Mouse (Mus musculus): ENCODE data around the gene Dpp3. TPM values are rescaled to one million over a fixed set of nuclear protein-coding genes. Genes with fewer than 3 reads are reported as not detected.

Gene Dpp3
- polyA plus RNA-seq, 1 experiment from 2014 or later: 59.2 TPM

- H3K4me2 ChIP-seq (replicated peaks; ENCODE audit: low read depth): no peak overlapping the region
- no peaks in the 10 kb centered on the region for H3K4me1 ChIP-seq (replicated peaks; ENCODE audit: control insufficient read depth, insufficient read depth, low read length)
- H3K9me3 ChIP-seq (ENCODE audit: control insufficient read depth): no peaks in the 10 kb centered on the region
- 72% methylated on average over 10 of the region's 10 CpGs for WGBS
- no peak overlapping the region for H3K4me3 ChIP-seq (ENCODE audit: low read depth, low read length)
- peaks cover 97% of the 10 kb centered on the region for H3K36me3 ChIP-seq (ENCODE audit: control insufficient read depth, insufficient read depth)
- H3K27ac ChIP-seq (ENCODE audit: low read depth, low read length): no peak overlapping the region
- ATAC-seq: no peak
- no peak overlapping the region for H3K9ac ChIP-seq (ENCODE audit: low read depth, low read length)
- H3K27me3 ChIP-seq (replicated peaks; ENCODE audit: control insufficient read depth, insufficient read depth, low read length): no peaks in the 10 kb centered on the region
- no peak for TF ChIP-seq CTCF (IDR thresholded peaks at IDR 0.05; ENCODE audit: low read depth)
Measured at GRCm38 (mm10) chr19:4916827-4917226, 11.3 kb downstream of the Dpp3 start.

GRCm38 (mm10) chr19:4915924-4916603 lies 12.0 kb downstream of the Dpp3 start:
- H3K36me3 ChIP-seq (ENCODE audit: control insufficient read depth, insufficient read depth): peaks cover 97% of the 10 kb centered on the region
- H3K27ac ChIP-seq (ENCODE audit: low read depth, low read length): peak overlapping the region; percentile 15; the same call in 1 of the 2 replicates
- H3K9me3 ChIP-seq (ENCODE audit: control insufficient read depth): no peaks in the 10 kb centered on the region
- 89% methylated on average over 15 of the region's 15 CpGs for WGBS
- no peak overlapping the region for H3K4me3 ChIP-seq (ENCODE audit: low read depth, low read length)
- TF ChIP-seq CTCF (IDR thresholded peaks at IDR 0.05; ENCODE audit: low read depth): no peak
- no peak overlapping the region for H3K4me2 ChIP-seq (replicated peaks; ENCODE audit: low read depth)
- no peaks in the 10 kb centered on the region for H3K27me3 ChIP-seq (replicated peaks; ENCODE audit: control insufficient read depth, insufficient read depth, low read length)
- no peak overlapping the region for H3K9ac ChIP-seq (ENCODE audit: low read depth, low read length)
- no peak for ATAC-seq
- H3K4me1 ChIP-seq (replicated peaks; ENCODE audit: control insufficient read depth, insufficient read depth, low read length): no peaks in the 10 kb centered on the region

- 88% methylated on average over 7 of the region's 7 CpGs for WGBS
- Histone ChIP-seq H3K9me3 (ENCODE audit: control insufficient read depth) (no peaks in the 10 kb centered on the region), H3K4me3 (ENCODE audit: low read depth, low read length) (no peak overlapping the region), H3K4me1 (replicated peaks; ENCODE audit: control insufficient read depth, insufficient read depth, low read length) (no peaks in the 10 kb centered on the region), H3K9ac (ENCODE audit: low read depth, low read length) (no peak overlapping the region), H3K27me3 (replicated peaks; ENCODE audit: control insufficient read depth, insufficient read depth, low read length) (no peaks in the 10 kb centered on the region), H3K27ac (ENCODE audit: low read depth, low read length) (no peak overlapping the region; the same call in 1 of the 2 replicates), H3K4me2 (replicated peaks; ENCODE audit: low read depth) (no peak overlapping the region), H3K36me3 (ENCODE audit: control insufficient read depth, insufficient read depth) (peaks cover 71% of the 10 kb centered on the region)
- no peak for ATAC-seq
- no peak for TF ChIP-seq CTCF (IDR thresholded peaks at IDR 0.05; ENCODE audit: low read depth)
Measured at GRCm38 (mm10) chr19:4909376-4909775, 18.7 kb downstream of the Dpp3 start.

- Histone ChIP-seq H3K36me3 (ENCODE audit: control insufficient read depth, insufficient read depth) (peaks cover 58% of the 10 kb centered on the region), H3K4me3 (ENCODE audit: low read depth, low read length) (no peak overlapping the region), H3K27me3 (replicated peaks; ENCODE audit: control insufficient read depth, insufficient read depth, low read length) (no peaks in the 10 kb centered on the region), H3K9me3 (ENCODE audit: control insufficient read depth) (no peaks in the 10 kb centered on the region), H3K4me2 (replicated peaks; ENCODE audit: low read depth) (no peak overlapping the region), H3K4me1 (replicated peaks; ENCODE audit: control insufficient read depth, insufficient read depth, low read length) (no peaks in the 10 kb centered on the region), H3K27ac (ENCODE audit: low read depth, low read length) (no peak overlapping the region), H3K9ac (ENCODE audit: low read depth, low read length) (no peak overlapping the region)
- peak; percentile 78 for TF ChIP-seq CTCF (IDR thresholded peaks at IDR 0.05; ENCODE audit: low read depth)
- 85% methylated on average over 4 of the region's 4 CpGs for WGBS
- ATAC-seq: no peak
Measured at GRCm38 (mm10) chr19:4908107-4908506, 20.0 kb downstream of the Dpp3 start.

- no peak within 1 kb of the TSS for H3K27ac ChIP-seq (ENCODE audit: low read depth, low read length)
- H3K27me3 ChIP-seq (replicated peaks; ENCODE audit: control insufficient read depth, insufficient read depth, low read length): no peaks in the 10 kb centered on the region
- TF ChIP-seq CTCF (IDR thresholded peaks at IDR 0.05; ENCODE audit: low read depth): no peak
- H3K36me3 ChIP-seq (ENCODE audit: control insufficient read depth, insufficient read depth): peaks cover 41% of the 10 kb centered on the region
- peak within 1 kb of the TSS; percentile 54 for H3K9ac ChIP-seq (ENCODE audit: low read depth, low read length)
- 7% methylated on average over 31 of the region's 31 CpGs for WGBS
- H3K4me3 ChIP-seq (ENCODE audit: low read depth, low read length): peak within 1 kb of the TSS; percentile 70
- ATAC-seq: peak; percentile 63; the same call in 1 of the 2 replicates
- H3K4me1 ChIP-seq (replicated peaks; ENCODE audit: control insufficient read depth, insufficient read depth, low read length): no peaks in the 10 kb centered on the region
- H3K9me3 ChIP-seq (ENCODE audit: control insufficient read depth): no peaks in the 10 kb centered on the region
- H3K4me2 ChIP-seq (replicated peaks; ENCODE audit: low read depth): peak within 1 kb of the TSS; percentile 91
Measured at GRCm38 (mm10) chr19:4905979-4906794, 21.9 kb downstream of the Dpp3 start, which contains the start of gene Bbs1. Gene Bbs1 (minus strand): TSS chr19:4906628.

- Histone ChIP-seq H3K9ac (ENCODE audit: low read depth, low read length) (no peak overlapping the region), H3K4me3 (ENCODE audit: low read depth, low read length) (no peak overlapping the region), H3K4me2 (replicated peaks; ENCODE audit: low read depth) (no peak overlapping the region), H3K27me3 (replicated peaks; ENCODE audit: control insufficient read depth, insufficient read depth, low read length) (no peaks in the 10 kb centered on the region), H3K36me3 (ENCODE audit: control insufficient read depth, insufficient read depth) (no peaks in the 10 kb centered on the region), H3K4me1 (replicated peaks; ENCODE audit: control insufficient read depth, insufficient read depth, low read length) (no peaks in the 10 kb centered on the region), H3K27ac (ENCODE audit: low read depth, low read length) (no peak overlapping the region), H3K9me3 (ENCODE audit: control insufficient read depth) (no peaks in the 10 kb centered on the region)
- ATAC-seq: no peak
- 74% methylated on average over 3 of the region's 3 CpGs for WGBS
- TF ChIP-seq CTCF (IDR thresholded peaks at IDR 0.05; ENCODE audit: low read depth): no peak
Measured at GRCm38 (mm10) chr19:4899888-4900287, 28.2 kb downstream of the Dpp3 start.

All from intestine, postnatal 0 days (tissue).